Mouse (Mus musculus) kidney, embryonic 16.5 days (tissue): ENCODE results near the gene Hacd2. TPM values are rescaled to one million over a fixed set of nuclear protein-coding genes. Genes with fewer than 3 reads are reported as not detected.

Experiments
- ATAC-seq: fragments of 200-750 bp; cut with Nextera tagmentation; 2 replicates; pipeline ENCODE4 v1.8.0; 2017; ENCODE audit warnings: moderate TSS enrichment; ENCODE audit not compliant: low FRiP score, low TSS enrichment
- H3K27ac ChIP-seq: fragments of 300-500 bp; sonication (generic); 2 replicates; pipeline ENCODE4 v1.5.1; 2014; ENCODE audit warnings: low read length
- H3K27me3 ChIP-seq: fragments of 300-500 bp; sonication (generic); 2 replicates; pipeline ENCODE4 v1.6.1; 2014; ENCODE audit warnings: low read length, control low read depth, mixed read lengths; ENCODE audit not compliant: insufficient read depth
- H3K36me3 ChIP-seq: fragments of 300-500 bp; sonication (generic); 2 replicates; pipeline ENCODE4 v1.6.1; 2014; ENCODE audit warnings: low read length, control low read depth, mixed read lengths; ENCODE audit not compliant: insufficient read depth
- H3K4me1 ChIP-seq: fragments of 300-500 bp; sonication (generic); 2 replicates; pipeline ENCODE4 v1.6.1; 2014; ENCODE audit warnings: low read length, control low read depth, mixed read lengths; ENCODE audit not compliant: insufficient read depth
- H3K4me2 ChIP-seq: fragments of 300-500 bp; sonication (generic); replicated peaks from 2 replicates; pipeline ENCODE4 v1.6.1; 2014; ENCODE audit warnings: low read depth, low read length
- H3K4me3 ChIP-seq: fragments of 300-500 bp; sonication (generic); 2 replicates; pipeline ENCODE4 v1.5.1; 2014; ENCODE audit warnings: mild to moderate bottlenecking, low read length
- H3K9ac ChIP-seq: fragments of 300-500 bp; sonication (generic); replicated peaks from 2 replicates; pipeline ENCODE4 v1.6.1; 2014; ENCODE audit warnings: low read length
- H3K9me3 ChIP-seq: fragments of 300-500 bp; sonication (generic); 2 replicates; pipeline ENCODE4 v1.6.1; 2016; ENCODE audit warnings: low read length, control low read depth
- WGBS: fragments of 180-500 bp; shearing (Covaris S2); extraction: QIAGEN DNeasy Blood & Tissue Kit; methylation state at CpG from one replicate; pipeline ENCODE4 v1.1.7; 2014; 5-methylcytosine and 5-hydroxymethylcytosine counted together
- polyA plus RNA-seq: library from polyadenylated mRNA; unstranded; fragments of >200 nt; fragmentation: Nextera tagmentation; extraction: Ambion mirVana; gene quantifications from 2 replicates; pipeline ENCODE4 v1.2.1, GENCODE M21; 2015

Hacd2 gene
- polyA plus RNA-seq, 1 experiment from 2014 or later, result 111 TPM

GRCm38 (mm10) chr16:35154245-35154640 is 132.0 kb downstream of the Hacd2 start:
- WGBS, result 1% methylated on average over 28 of the region's 29 CpGs
- Histone ChIP-seq H3K36me3 (no peaks in the 10 kb centered on the region), H3K4me3 (peak overlapping the region; percentile 63), H3K27ac (no peak overlapping the region), H3K9ac (peak overlapping the region; percentile 72), H3K4me2 (peak overlapping the region; percentile 98), H3K9me3 (no peaks in the 10 kb centered on the region), H3K4me1 (peaks cover 14% of the 10 kb centered on the region), H3K27me3 (peaks cover 75% of the 10 kb centered on the region)
- peak; percentile 57 for ATAC-seq

- Histone ChIP-seq H3K27me3 (peaks cover 76% of the 10 kb centered on the region), H3K9ac (peak within 1 kb of the TSS; percentile 72), H3K4me1 (peaks cover 14% of the 10 kb centered on the region), H3K4me3 (peak within 1 kb of the TSS; percentile 63), H3K4me2 (peak within 1 kb of the TSS; percentile 98), H3K36me3 (no peaks in the 10 kb centered on the region), H3K27ac (no peak within 1 kb of the TSS), H3K9me3 (no peaks in the 10 kb centered on the region)
- WGBS, result 0% methylated on average over 40 of the region's 104 CpGs
- peak; percentile 62 for ATAC-seq
Observed at GRCm38 (mm10) chr16:35154641-35155390, 132.6 kb downstream of the Hacd2 start, which contains the start of gene Adcy5. TSS of gene Adcy5 (plus strand) at chr16:35154877.

- H3K9me3 ChIP-seq, result no peaks in the 10 kb centered on the region
- peak overlapping the region; percentile 72 for H3K9ac ChIP-seq
- H3K4me1 ChIP-seq, result peaks cover 14% of the 10 kb centered on the region
- peak overlapping the region; percentile 98 for H3K4me2 ChIP-seq
- H3K27me3 ChIP-seq, result peaks cover 75% of the 10 kb centered on the region
- H3K27ac ChIP-seq, result no peak overlapping the region
- peak; percentile 66 for ATAC-seq
- H3K36me3 ChIP-seq, result no peaks in the 10 kb centered on the region
- under 1% methylated on average over 87 of the region's 87 CpGs for WGBS
- H3K4me3 ChIP-seq, result peak overlapping the region; percentile 63
Observed at GRCm38 (mm10) chr16:35155391-35156305, 133.4 kb downstream of the Hacd2 start.

- ATAC-seq, result peak; percentile 6; the same call in 1 of the 2 replicates
- H3K4me2 ChIP-seq, result peak overlapping the region; percentile 98
- peak overlapping the region; percentile 10; the same call in 1 of the 2 replicates for H3K9ac ChIP-seq
- WGBS, result 3% methylated on average over 46 of the region's 48 CpGs
- H3K27me3 ChIP-seq, result peaks cover 69% of the 10 kb centered on the region
- no peak overlapping the region for H3K27ac ChIP-seq
- H3K4me1 ChIP-seq, result peaks cover 14% of the 10 kb centered on the region
- peak overlapping the region; percentile 63 for H3K4me3 ChIP-seq
- no peaks in the 10 kb centered on the region for H3K9me3 ChIP-seq
- H3K36me3 ChIP-seq, result no peaks in the 10 kb centered on the region
Observed at GRCm38 (mm10) chr16:35156306-35156695, 134.1 kb downstream of the Hacd2 start.

- ATAC-seq, result no peak
- peaks cover 14% of the 10 kb centered on the region for H3K4me1 ChIP-seq
- H3K36me3 ChIP-seq, result no peaks in the 10 kb centered on the region
- H3K27me3 ChIP-seq, result peaks cover 63% of the 10 kb centered on the region
- H3K4me2 ChIP-seq, result no peak overlapping the region
- 77% methylated on average over 21 of the region's 21 CpGs for WGBS
- no peaks in the 10 kb centered on the region for H3K9me3 ChIP-seq
- 0 out of 2 replicates have a peak overlapping the region, but pooled peaks have one; percentile 63 for H3K4me3 ChIP-seq
- H3K9ac ChIP-seq, result no peak overlapping the region
- no peak overlapping the region for H3K27ac ChIP-seq
Observed at GRCm38 (mm10) chr16:35156832-35157231, 134.6 kb downstream of the Hacd2 start.

Other genes starting within 250 kb of the Hacd2 start
- gene Adcy5, start 132.4 kb downstream of the Hacd2 start, polyA plus RNA-seq, result 0.60 and 0.80 TPM in 2 replicates